Mouse (Mus musculus) megakaryocyte, embryonic 14.5 days (primary cell): ENCODE results near the gene Fam219b. TPM values are rescaled to one million over a fixed set of nuclear protein-coding genes. Genes with fewer than 3 reads are reported as not detected.
A peak's percentile ranks its signal among the peaks of the same experiment; 100 is the strongest.

Experiments used
- H3K27me3 ChIP-seq: replicated peaks from 2 replicates; pipeline ENCODE3; 2012; ENCODE audit warnings: inconsistent platforms
- H3K36me3 ChIP-seq: replicated peaks from 2 replicates; pipeline ENCODE3; 2012; ENCODE audit warnings: low read length, inconsistent platforms, mixed read lengths
- H3K4me1 ChIP-seq: 2 replicates; pipeline ENCODE4 v1.6.1; 2012; ENCODE audit warnings: inconsistent platforms
- H3K4me3 ChIP-seq: replicated peaks from 2 replicates; pipeline ENCODE3; 2012; ENCODE audit warnings: moderate library complexity, mild to moderate bottlenecking, inconsistent platforms
- H3K9me3 ChIP-seq: 2 replicates; pipeline ENCODE4 v1.6.1; 2012; ENCODE audit warnings: inconsistent platforms
- FLI1 ChIP-seq: IDR thresholded peaks from 2 replicates; pipeline ENCODE4 v1.6.1; 2012; ENCODE audit warnings: low read length, inconsistent platforms, mixed read lengths
- GATA1 ChIP-seq: IDR thresholded peaks from 3 replicates; pipeline ENCODE4 v1.6.1; 2012; ENCODE audit warnings: mixed read lengths, low read length, inconsistent platforms, borderline replicate concordance
- polyA plus RNA-seq: library from polyadenylated mRNA; stranded (reverse); fragments of >175 nt; gene quantifications from 2 replicates; pipeline ENCODE4 v1.2.3, GENCODE M21; 2012; ENCODE audit warnings: low replicate concordance; ENCODE audit not compliant: insufficient read depth

Gene Fam219b
- polyA plus RNA-seq, 1 experiment, result 4.9 TPM

DNA sequence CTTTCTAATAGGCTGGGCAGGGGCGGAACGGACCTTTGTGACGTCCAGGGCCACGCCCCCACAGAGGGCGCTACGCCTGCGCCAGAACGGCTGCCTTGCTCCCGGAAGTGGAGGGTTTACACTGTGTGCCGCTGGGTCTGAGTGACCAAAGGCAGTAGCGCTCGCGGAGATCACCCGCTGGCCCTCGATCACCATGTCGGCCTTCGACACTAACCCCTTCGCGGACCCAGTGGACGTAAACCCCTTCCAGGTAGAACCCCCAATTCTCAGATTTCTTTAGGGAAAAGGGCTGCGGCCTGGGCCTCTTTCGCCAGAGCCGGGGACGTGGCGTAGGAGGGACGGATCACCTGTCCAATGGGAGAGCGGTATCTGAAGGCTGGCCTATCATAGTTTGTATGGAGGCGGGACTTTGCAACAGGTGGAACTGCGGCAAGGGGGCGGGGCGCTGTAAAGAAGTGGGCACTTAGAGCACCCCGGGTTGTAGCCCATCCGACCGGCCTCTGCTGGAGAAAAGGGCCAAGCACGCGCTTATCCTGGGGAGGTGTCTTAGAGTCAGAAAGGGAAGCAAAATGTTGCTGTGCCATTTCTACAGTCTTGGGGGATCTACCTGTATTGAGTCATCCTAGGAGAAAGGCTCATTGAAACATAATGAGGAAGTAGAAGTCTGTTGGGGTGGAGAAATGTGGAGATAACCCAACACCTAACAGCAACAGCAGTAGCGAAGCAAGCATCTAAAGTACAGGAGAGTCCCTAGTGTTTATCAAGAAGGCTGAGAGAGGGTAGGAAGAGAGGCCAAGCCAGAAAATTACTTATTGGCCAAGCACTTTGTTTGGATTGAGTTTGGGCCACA is 23.8 kb downstream of the Fam219b start, which contains the start of gene Scamp2:
Gene Scamp2 (plus strand): TSS at position 83 of the 850 bp plus-strand sequence.
- peaks cover 81% of the 10 kb centered on the region for H3K4me1 ChIP-seq
- H3K9me3 ChIP-seq, result no peaks in the 10 kb centered on the region
- H3K4me3 ChIP-seq, result peak within 1 kb of the TSS; percentile 94
- no peaks in the 10 kb centered on the region for H3K27me3 ChIP-seq
- TF ChIP-seq FLI1 (no peak), GATA1 (no peak)
- H3K36me3 ChIP-seq, result peaks cover 25% of the 10 kb centered on the region

DNA sequence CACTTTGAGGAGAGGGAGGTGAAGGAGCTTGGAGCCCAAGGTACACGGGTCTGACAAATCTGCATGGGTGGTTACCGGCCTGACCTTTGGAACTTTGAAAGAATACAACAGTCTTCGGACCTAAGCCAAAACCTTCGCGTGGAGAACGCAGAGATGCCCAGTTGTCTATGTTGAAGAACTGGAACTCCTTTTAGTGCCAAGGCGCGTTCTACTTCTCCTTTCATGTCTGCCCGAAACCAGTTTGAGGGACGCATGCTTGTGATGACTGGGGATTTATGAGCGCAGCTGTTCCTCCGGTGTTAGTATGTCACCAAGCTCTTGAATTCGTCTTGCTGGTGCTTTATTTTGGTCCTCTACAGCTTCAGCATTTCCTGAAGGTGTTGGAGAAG is 24.4 kb downstream of the Fam219b start:
- peaks cover 87% of the 10 kb centered on the region for H3K4me1 ChIP-seq
- H3K4me3 ChIP-seq, result peak overlapping the region; percentile 94
- no peaks in the 10 kb centered on the region for H3K27me3 ChIP-seq
- peaks cover 31% of the 10 kb centered on the region for H3K36me3 ChIP-seq
- TF ChIP-seq GATA1, result no peak
- TF ChIP-seq FLI1, result no peak
- H3K9me3 ChIP-seq, result no peaks in the 10 kb centered on the region

DNA sequence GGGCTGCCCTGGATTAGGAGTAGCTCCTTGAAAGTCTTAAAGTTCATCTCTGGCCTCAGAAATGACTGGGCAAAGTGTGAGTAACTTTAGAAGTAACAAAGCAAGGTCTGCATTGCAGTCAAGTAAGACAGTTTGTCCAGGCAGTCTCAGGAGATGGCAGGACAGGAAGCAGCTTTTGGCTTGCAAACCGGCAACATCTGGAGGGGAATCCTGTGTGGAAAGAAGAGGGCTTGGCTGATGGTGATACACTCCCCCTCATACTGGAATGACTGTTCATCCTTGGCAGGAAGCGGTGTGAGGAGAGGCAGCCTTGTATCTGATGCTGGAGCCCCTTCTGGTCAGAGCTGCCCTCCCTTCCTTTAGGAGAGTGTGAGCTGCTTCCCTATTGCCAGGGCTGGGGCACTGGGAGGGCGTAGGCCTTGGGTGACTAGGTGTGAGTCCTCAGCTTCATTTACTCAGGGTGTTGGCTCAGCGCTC is 25.6 kb downstream of the Fam219b start:
- Histone ChIP-seq H3K4me1 (peaks cover 87% of the 10 kb centered on the region), H3K4me3 (peak overlapping the region; percentile 94), H3K27me3 (no peaks in the 10 kb centered on the region), H3K36me3 (peaks cover 43% of the 10 kb centered on the region), H3K9me3 (no peaks in the 10 kb centered on the region)
- TF ChIP-seq GATA1, result peak; percentile 98
- TF ChIP-seq FLI1, result peak; percentile 90

DNA sequence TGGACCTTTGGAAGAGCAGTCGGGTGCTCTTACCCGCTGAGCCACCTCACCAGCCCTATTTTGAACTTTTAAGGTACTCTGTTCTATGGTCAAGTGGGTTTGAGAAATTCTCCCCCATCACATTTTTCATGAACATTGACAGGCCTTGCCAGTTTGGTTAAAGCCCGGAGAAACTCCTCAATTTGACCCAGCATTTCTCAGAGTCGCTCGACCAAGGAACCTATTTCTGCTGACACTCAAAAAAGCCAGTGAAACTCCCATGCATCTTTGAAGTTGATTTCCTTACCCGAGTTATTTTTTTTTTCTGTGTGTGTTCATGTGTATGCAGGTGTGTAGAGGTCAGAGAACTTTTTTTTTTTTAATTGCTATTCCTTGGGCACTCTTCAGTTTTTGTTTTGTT is 27.3 kb downstream of the Fam219b start:
- H3K9me3 ChIP-seq, result no peaks in the 10 kb centered on the region
- H3K27me3 ChIP-seq, result no peaks in the 10 kb centered on the region
- H3K36me3 ChIP-seq, result peaks cover 60% of the 10 kb centered on the region
- TF ChIP-seq FLI1 (no peak), GATA1 (no peak)
- no peak overlapping the region for H3K4me3 ChIP-seq
- H3K4me1 ChIP-seq, result peaks cover 88% of the 10 kb centered on the region

DNA sequence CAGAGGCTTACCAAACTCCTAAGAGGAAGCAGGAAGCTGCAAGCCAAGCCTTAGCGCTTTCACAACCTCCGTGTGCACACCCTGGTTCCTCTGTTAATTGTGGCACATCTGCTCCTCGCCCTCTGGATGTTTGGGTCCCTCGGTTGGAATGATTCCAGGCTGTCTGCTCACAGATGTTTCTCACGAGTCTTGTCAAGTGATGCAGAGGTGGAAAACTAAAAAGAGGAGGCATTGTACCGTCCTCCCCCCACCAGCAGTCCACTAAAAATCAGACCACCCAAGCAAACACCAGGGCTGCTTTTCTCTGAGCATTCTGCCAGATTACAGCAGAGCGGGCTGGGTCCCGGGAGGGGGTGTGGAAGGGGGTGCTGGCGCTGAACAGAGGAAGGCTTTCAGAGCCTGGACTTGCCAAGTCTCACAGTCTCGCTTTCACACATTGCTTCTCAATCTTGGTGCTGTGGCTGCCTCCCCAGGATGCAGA is 28.5 kb downstream of the Fam219b start:
- H3K4me1 ChIP-seq, result peaks cover 91% of the 10 kb centered on the region
- no peaks in the 10 kb centered on the region for H3K27me3 ChIP-seq
- H3K36me3 ChIP-seq, result peaks cover 70% of the 10 kb centered on the region
- TF ChIP-seq GATA1 (no peak), FLI1 (no peak)
- peak overlapping the region; percentile 56 for H3K4me3 ChIP-seq
- H3K9me3 ChIP-seq, result no peaks in the 10 kb centered on the region

DNA sequence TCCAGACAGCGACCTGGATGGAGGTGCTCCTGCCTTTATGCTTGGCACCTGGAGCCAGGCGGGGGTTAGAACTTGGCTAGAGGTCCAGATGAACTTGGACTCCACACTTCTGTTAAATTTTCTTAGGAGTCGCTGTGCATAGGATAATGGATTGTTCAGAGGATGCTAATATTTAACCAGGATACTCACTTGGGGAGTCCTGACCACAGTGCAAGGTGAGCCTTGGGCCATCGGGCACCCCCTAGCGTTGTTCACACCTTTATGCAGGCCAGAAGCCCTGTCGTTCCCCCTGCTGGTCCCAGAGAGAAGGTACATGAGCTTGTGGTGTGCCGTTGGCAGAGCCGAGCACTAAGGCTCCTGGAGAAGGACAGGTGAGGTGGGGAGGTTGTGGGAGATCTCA is 29.5 kb downstream of the Fam219b start:
- Histone ChIP-seq H3K4me3 (peak overlapping the region; percentile 17), H3K36me3 (peaks cover 79% of the 10 kb centered on the region), H3K27me3 (no peaks in the 10 kb centered on the region), H3K9me3 (no peaks in the 10 kb centered on the region; the same call in 1 of the 2 replicates), H3K4me1 (peaks cover 98% of the 10 kb centered on the region)
- no peak for TF ChIP-seq FLI1
- no peak for TF ChIP-seq GATA1

DNA sequence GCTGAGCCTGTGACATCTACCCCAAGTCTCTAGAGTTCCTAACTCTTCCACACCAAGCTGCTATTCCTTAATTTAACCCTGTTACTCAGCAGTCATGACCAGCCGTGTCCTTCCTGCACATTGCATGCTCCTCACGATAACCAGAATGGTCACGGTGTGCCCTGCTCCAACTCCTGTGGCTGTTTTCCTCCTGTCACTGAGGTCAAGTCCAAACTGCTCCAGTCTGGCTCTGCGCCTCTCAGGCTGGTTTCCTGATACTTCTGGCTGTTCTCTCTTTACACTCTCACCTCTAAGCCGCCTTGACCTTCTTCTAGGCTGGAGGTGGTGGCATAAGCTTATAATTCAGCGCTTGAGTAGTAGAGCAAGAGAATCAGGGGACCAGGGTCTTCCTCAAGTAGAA is 31.2 kb downstream of the Fam219b start:
- peaks cover 98% of the 10 kb centered on the region for H3K4me1 ChIP-seq
- no peaks in the 10 kb centered on the region; the same call in 1 of the 2 replicates for H3K9me3 ChIP-seq
- H3K4me3 ChIP-seq, result peak overlapping the region; percentile 57
- peaks cover 89% of the 10 kb centered on the region for H3K36me3 ChIP-seq
- no peak for TF ChIP-seq GATA1
- TF ChIP-seq FLI1, result no peak
- no peaks in the 10 kb centered on the region for H3K27me3 ChIP-seq

DNA sequence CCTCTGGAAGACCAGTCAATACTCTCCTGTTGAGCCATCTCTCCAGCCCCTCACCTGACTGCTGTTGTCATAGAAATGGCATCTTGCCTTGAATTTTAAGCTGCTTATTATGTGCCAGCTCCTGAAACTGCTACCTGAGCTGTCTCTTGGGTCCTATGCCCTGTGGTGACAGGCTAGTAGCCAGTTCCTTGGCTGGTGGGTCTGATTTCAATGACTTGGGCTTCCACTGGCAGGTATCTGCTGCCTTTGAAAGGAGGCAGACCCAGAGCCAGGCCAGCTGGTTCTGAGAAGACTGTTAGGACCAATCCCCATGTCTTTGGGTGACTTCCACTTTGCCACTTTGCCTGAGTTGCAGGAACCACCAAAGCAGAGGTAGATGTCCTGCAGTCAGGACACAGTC is 37.1 kb downstream of the Fam219b start:
- TF ChIP-seq FLI1 (no peak), GATA1 (no peak)
- H3K27me3 ChIP-seq, result no peaks in the 10 kb centered on the region
- no peaks in the 10 kb centered on the region; the same call in 1 of the 2 replicates for H3K9me3 ChIP-seq
- H3K4me3 ChIP-seq, result peak overlapping the region; percentile 29
- peaks cover 88% of the 10 kb centered on the region for H3K36me3 ChIP-seq
- H3K4me1 ChIP-seq, result peaks cover 96% of the 10 kb centered on the region

GRCm38 (mm10) chr9:57575577-57575976 is 38.2 kb downstream of the Fam219b start:
- TF ChIP-seq FLI1 (no peak), GATA1 (no peak)
- H3K4me1 ChIP-seq, result peaks cover 98% of the 10 kb centered on the region
- H3K27me3 ChIP-seq, result no peaks in the 10 kb centered on the region
- H3K4me3 ChIP-seq, result peak overlapping the region; percentile 67
- no peaks in the 10 kb centered on the region; the same call in 1 of the 2 replicates for H3K9me3 ChIP-seq
- peaks cover 90% of the 10 kb centered on the region for H3K36me3 ChIP-seq
